Mouse (Mus musculus) ES-E14 (cell line): ENCODE measurements around the gene Pah. TPM values are rescaled to one million over a fixed set of nuclear protein-coding genes. Genes with fewer than 3 reads are reported as not detected.

Experiments used
- DNase-seq: peaks from one replicate; pipeline ENCODE4 v3.0.0-alpha.2; 2013; ENCODE audit warnings: low read depth, low spot score
- H3K27ac ChIP-seq: 2 replicates; pipeline ENCODE4 v1.5.1; 2012; ENCODE audit warnings: low read depth, mild to moderate bottlenecking, low read length, moderate library complexity, mixed read lengths; ENCODE audit not compliant: poor library complexity, insufficient read depth, severe bottlenecking
- H3K36me3 ChIP-seq: 2 replicates; pipeline ENCODE4 v1.6.1; 2012; ENCODE audit warnings: mild to moderate bottlenecking, low read length, moderate library complexity, mixed read lengths; ENCODE audit not compliant: control insufficient read depth, poor library complexity, insufficient read depth, severe bottlenecking
- H3K4me1 ChIP-seq, 2 experiments: fragments of 150-350 bp in 1 of 2; sonication (generic) in 1 of 2; 2 replicates each; pipeline ENCODE4 v1.6.1; 2012; ENCODE audit warnings: low read length in 2 of 2, mild to moderate bottlenecking in 1 of 2, mixed read lengths in 1 of 2; ENCODE audit not compliant: control insufficient read depth in 2 of 2, insufficient read depth in 2 of 2, poor library complexity in 1 of 2
- H3K4me3 ChIP-seq, 2 experiments: fragments of 150-350 bp in 1 of 2; sonication (generic) in 1 of 2; 2 replicates each; pipeline ENCODE4 v1.5.1; 2012; ENCODE audit warnings: low read length in 2 of 2, low read depth in 1 of 2, mild to moderate bottlenecking in 1 of 2, mixed read lengths in 1 of 2; ENCODE audit not compliant: insufficient read depth in 1 of 2, poor library complexity in 1 of 2, severe bottlenecking in 1 of 2
- H3K9ac ChIP-seq: 2 replicates; pipeline ENCODE4 v1.6.1; 2012; ENCODE audit warnings: low read depth, mild to moderate bottlenecking, low read length, mixed read lengths; ENCODE audit not compliant: poor library complexity, insufficient read depth, severe bottlenecking
- H3K9me3 ChIP-seq: fragments of 150-350 bp; sonication (generic); 2 replicates; pipeline ENCODE4 v1.6.1; 2012; ENCODE audit warnings: low read depth, mild to moderate bottlenecking, low read length; ENCODE audit not compliant: control insufficient read depth, insufficient read depth
- CHD2 ChIP-seq: IDR thresholded peaks from 2 replicates; pipeline ENCODE4 v1.6.1; 2014; ENCODE audit warnings: mild to moderate bottlenecking, low read depth, low read length, inconsistent platforms
- HCFC1 ChIP-seq: IDR thresholded peaks from 2 replicates; pipeline ENCODE4 v1.6.1; 2012; ENCODE audit warnings: low read length, inconsistent platforms, borderline replicate concordance; ENCODE audit not compliant: insufficient read depth
- MAFK ChIP-seq: IDR thresholded peaks from 2 replicates; pipeline ENCODE4 v1.6.1; 2014; ENCODE audit warnings: mild to moderate bottlenecking, low read depth, low read length, inconsistent platforms; ENCODE audit not compliant: insufficient read depth
- ZC3H11A ChIP-seq: IDR thresholded peaks from 2 replicates; pipeline ENCODE4 v1.6.1; 2012; ENCODE audit warnings: low read depth, mild to moderate bottlenecking, inconsistent platforms, low read length, borderline replicate concordance
- ZNF384 ChIP-seq: IDR thresholded peaks from 2 replicates; pipeline ENCODE4 v1.6.1; 2012; ENCODE audit warnings: low read depth, low read length, inconsistent platforms
- in situ Hi-C, 2 experiments: fragments of 600-800 bp; cut with MboI; formaldehyde crosslinking; loops; one replicate each; pipeline ENCODE4 v1.15.1; 2025; ENCODE audit warnings: low sequenced_read_pairs in 2 of 2, inconsistent platforms in 1 of 2; ENCODE audit not compliant: unreplicated experiment in 2 of 2
- total RNA-seq: library from RNA; depleted of rRNA; stranded (reverse); fragments of 300-350 nt; gene quantifications from 2 replicates; pipeline ENCODE4 v1.2.3, GENCODE M21; 2012

The Pah gene
- total RNA-seq, 1 experiment, result not detected

- TF ChIP-seq CHD2 (no peak), MAFK (no peak), ZNF384 (no peak), HCFC1 (no peak), ZC3H11A (no peak)
- Histone ChIP-seq H3K27ac (no peak overlapping the region), H3K4me3 (no peak overlapping the region), H3K4me1 (peaks cover 1 to 2% of the 10 kb centered on the region in 2 experiments; a peak in 1 of 4 replicates), H3K36me3 (no peaks in the 10 kb centered on the region), H3K9ac (no peak overlapping the region), H3K9me3 (no peaks in the 10 kb centered on the region)
- no peak for DNase-seq
- in situ Hi-C loops, result no loop called here
Measured at GRCm38 (mm10) chr10:87490328-87490727, 31.3 kb upstream of the Pah start.

- no peak overlapping the region for H3K9ac ChIP-seq
- no peaks in the 10 kb centered on the region for H3K9me3 ChIP-seq
- in situ Hi-C loops, result no loop called here
- TF ChIP-seq CHD2 (no peak), ZC3H11A (no peak), MAFK (no peak), HCFC1 (no peak), ZNF384 (no peak)
- H3K4me3 ChIP-seq, result no peak overlapping the region
- H3K27ac ChIP-seq, result no peak overlapping the region
- DNase-seq, result no peak
- H3K36me3 ChIP-seq, result no peaks in the 10 kb centered on the region
- H3K4me1 ChIP-seq, result peaks cover 0 to 2% of the 10 kb centered on the region in 2 experiments; a peak in 1 of 4 replicates
Measured at GRCm38 (mm10) chr10:87491485-87492040, 30.0 kb upstream of the Pah start.

GRCm38 (mm10) chr10:87492332-87492660, 29.3 kb upstream of the Pah start:
- peak overlapping the region; percentile 63; the same call in 1 of the 2 replicates for H3K9ac ChIP-seq
- in situ Hi-C loops, result no loop called here
- H3K9me3 ChIP-seq, result no peaks in the 10 kb centered on the region
- H3K4me1 ChIP-seq, result peaks cover 0 to 2% of the 10 kb centered on the region in 2 experiments; a peak in 1 of 4 replicates
- no peak for DNase-seq
- H3K4me3 ChIP-seq, result peak overlapping the region; percentile 49 to 72; a peak in 3 of 4 replicates
- no peak overlapping the region for H3K27ac ChIP-seq
- H3K36me3 ChIP-seq, result no peaks in the 10 kb centered on the region
- TF ChIP-seq ZNF384, result no peak
- TF ChIP-seq ZC3H11A, result no peak
- no peak for TF ChIP-seq CHD2
- no peak for TF ChIP-seq MAFK
- TF ChIP-seq HCFC1, result no peak

- Histone ChIP-seq H3K9ac (peak overlapping the region; percentile 63), H3K9me3 (no peaks in the 10 kb centered on the region), H3K27ac (no peak overlapping the region), H3K36me3 (no peaks in the 10 kb centered on the region), H3K4me1 (peaks cover 0 to 2% of the 10 kb centered on the region in 2 experiments; a peak in 1 of 4 replicates), H3K4me3 (peak overlapping the region; percentile 49 to 72)
- TF ChIP-seq MAFK (no peak), HCFC1 (no peak), ZNF384 (no peak), ZC3H11A (no peak), CHD2 (no peak)
- DNase-seq, result no peak
- in situ Hi-C loops, result no loop called here
Measured at GRCm38 (mm10) chr10:87492661-87493551, 28.7 kb upstream of the Pah start.
